Mouse (Mus musculus): ENCODE measurements around the gene Zfp128. TPM values are rescaled to one million over a fixed set of nuclear protein-coding genes. Genes with fewer than 3 reads are reported as not detected.
"Not testable (repeated sequence)": the region's sequence is repeated elsewhere in the genome, so short reads cannot be mapped to it uniquely, and the experiment has no call there.

Zfp128 gene
- 0.66 TPM in 2 replicates for polyA plus RNA-seq (2015; fragmentation: Nextera tagmentation; extraction: Ambion mirVana)

DNA sequence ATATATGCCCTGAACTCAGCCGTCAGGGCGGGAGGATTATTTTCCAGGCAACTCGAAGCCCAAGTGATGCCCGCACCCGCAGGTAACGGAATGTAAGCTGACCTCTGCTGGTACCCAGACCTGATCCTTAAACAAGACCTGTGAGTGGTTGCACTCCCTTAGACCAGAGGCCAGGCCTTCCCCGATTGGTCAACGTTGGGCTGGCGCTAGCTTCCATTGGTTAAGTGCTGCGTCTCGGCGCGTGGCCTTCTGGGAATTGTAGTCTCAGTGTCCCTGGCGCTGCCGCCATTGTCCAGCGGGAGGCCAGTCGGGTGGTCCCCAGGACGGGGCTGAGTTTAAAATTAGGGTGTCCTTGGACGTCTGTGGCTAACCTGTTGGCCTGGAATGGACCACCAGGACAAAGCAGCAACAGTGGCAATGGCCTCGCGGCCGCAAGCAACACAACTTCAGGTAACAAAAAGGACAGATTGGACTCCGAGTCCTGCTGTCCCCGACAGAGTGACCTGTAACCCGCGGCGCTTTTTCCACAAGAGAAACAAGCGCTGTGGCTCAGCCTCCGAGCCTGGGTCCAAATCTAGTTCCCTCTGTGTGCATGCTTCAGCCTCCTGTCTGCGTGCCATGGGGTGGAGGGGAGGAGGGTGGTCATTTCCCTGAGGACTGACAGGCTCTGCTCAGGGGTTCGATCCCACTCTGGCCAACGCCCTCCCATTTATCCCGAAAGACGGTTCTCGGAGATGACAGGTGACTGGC is at the start of gene Zfp128:
TSS of gene Zfp128 (plus strand) at position 267 of the 750 bp plus-strand sequence.
- peaks cover 8% of the 10 kb centered on the region; the same call in 1 of the 2 replicates for H3K36me3 ChIP-seq
- H3K4me2 ChIP-seq, result peak within 1 kb of the TSS; percentile 88
- H3K27me3 ChIP-seq, result no peaks in the 10 kb centered on the region
- H3K4me1 ChIP-seq (replicated peaks), result peaks cover 20% of the 10 kb centered on the region
- H3K4me3 ChIP-seq (replicated peaks), result peak within 1 kb of the TSS; percentile 75
- H3K27ac ChIP-seq, result peak within 1 kb of the TSS; percentile 43
- no peaks in the 10 kb centered on the region for H3K9me3 ChIP-seq (replicated peaks)
- DNase-seq, result peak; percentile 88
- 1% methylated on average over 35 of the region's 35 CpGs for WGBS (ENCODE audit: insufficient replicate concordance)
- H3K9ac ChIP-seq, result peak within 1 kb of the TSS; percentile 79
- peak; percentile 100 for ATAC-seq (ENCODE audit: low read depth)

DNA sequence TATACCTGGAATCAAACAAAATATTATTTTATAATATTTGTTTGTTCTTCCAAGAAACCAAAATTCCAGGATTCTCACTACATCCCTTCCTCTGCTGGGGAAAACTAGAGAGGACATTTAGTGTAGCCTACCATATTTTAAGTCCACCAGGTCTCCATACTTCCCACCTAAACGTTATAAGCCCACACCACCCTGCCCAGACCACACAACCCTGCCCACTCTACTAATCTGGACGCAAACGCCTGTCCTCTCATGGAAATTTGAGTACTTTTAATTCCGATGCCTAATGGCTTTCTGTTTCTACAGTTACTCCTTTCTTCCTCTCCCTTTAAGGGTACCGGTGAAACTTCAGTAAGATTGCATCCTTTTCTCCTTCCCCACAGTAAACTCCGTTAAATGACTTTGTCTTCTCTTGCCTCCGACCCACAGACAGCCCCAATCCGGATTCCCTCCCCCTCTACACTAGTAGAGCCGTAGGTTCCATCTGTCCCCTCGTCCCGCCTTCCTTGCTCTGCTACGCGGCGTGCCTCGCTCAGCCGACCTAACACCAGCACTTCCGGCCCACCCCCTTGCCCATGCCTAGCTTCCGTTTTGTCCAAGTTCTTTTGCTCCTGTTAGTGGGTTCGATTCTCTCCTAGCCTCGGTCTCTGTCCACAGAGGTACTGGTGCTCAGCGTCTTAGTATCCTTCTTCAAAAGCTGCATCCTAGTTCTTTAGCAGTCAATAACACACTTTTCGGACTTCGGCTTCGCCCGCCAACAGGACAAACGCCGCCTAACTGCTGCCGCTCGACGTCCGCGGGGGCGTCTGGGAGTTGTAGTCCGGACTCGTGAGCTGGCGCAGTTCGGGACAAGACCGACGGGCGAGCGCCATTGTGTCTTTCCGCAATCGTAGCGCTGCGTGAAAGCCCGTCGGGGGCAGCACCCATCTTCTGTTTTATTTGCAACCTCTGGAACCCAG is 46.5 kb upstream of the Zfp128 start, which contains the start of gene Zfp110:
TSS of gene Zfp110 (plus strand) at position 600 of the 959 bp plus-strand sequence.
- peaks cover 31% of the 10 kb centered on the region for H3K36me3 ChIP-seq
- H3K9ac ChIP-seq, result peak within 1 kb of the TSS; percentile 77
- H3K9me3 ChIP-seq (replicated peaks), result no peaks in the 10 kb centered on the region
- peak within 1 kb of the TSS; percentile 88 for H3K4me2 ChIP-seq
- peak within 1 kb of the TSS; percentile 35 for H3K27ac ChIP-seq
- DNase-seq (peak; percentile 84), ATAC-seq (ENCODE audit: low read depth) (peak; percentile 99)
- peak within 1 kb of the TSS; percentile 75 for H3K4me3 ChIP-seq (replicated peaks)
- WGBS (ENCODE audit: insufficient replicate concordance), result 2% methylated on average over 47 of the region's 47 CpGs
- no peaks in the 10 kb centered on the region for H3K27me3 ChIP-seq
- H3K4me1 ChIP-seq (replicated peaks), result peaks cover 18% of the 10 kb centered on the region

DNA sequence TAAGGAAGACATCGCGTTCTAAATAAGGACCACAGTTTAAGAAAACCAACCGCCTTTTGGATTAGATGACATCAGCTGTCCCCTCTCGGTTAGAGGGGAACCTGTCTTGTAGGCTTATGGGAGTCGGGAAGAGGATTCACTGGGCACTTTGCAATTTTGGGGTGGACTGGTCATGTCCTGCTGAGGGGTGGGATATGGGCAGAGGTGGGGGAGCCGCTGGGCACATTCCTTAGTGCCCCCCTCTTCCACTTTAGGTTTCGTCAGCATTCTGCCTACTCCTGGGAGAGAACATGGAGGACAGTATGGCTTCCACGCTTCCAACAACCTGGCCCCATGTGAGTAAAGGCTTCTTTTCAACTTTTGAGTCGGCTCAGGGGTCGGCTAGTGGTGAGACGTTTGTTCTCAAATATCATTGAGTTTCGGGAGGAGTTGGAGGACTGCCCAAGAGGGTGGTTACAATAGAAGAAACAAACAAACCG is 45.7 kb upstream of the Zfp128 start:
- ATAC-seq (ENCODE audit: low read depth) (peak; percentile 12), DNase-seq (no peak)
- H3K9ac ChIP-seq, result peak overlapping the region; percentile 77
- peak overlapping the region; percentile 75 for H3K4me3 ChIP-seq (replicated peaks)
- peak overlapping the region; percentile 88 for H3K4me2 ChIP-seq
- no peaks in the 10 kb centered on the region for H3K27me3 ChIP-seq
- peaks cover 37% of the 10 kb centered on the region for H3K36me3 ChIP-seq
- WGBS (ENCODE audit: insufficient replicate concordance), result 26% methylated on average over 13 of the region's 13 CpGs
- peaks cover 18% of the 10 kb centered on the region for H3K4me1 ChIP-seq (replicated peaks)
- H3K27ac ChIP-seq, result peak overlapping the region; percentile 35
- no peaks in the 10 kb centered on the region for H3K9me3 ChIP-seq (replicated peaks)

DNA sequence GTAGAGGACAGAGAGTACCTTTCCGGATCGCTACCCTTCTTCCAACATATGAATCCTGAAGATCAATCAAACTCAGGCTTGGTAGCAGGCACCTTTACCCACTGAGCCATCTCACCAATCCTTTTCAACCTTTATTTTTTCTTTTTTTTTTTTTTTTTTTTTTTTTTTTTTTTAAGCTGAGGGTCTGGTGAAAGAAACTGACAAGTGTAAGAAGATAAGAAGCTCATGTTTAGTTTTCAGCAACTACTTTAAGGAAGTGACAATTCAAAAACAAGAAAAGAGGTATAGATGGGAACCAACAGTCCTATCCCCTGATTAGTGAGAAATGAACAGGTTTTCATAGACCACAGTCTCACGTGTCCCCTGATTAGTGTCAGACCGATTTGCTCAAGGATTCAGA is 45.2 kb upstream of the Zfp128 start:
- Histone ChIP-seq H3K4me2 (peak overlapping the region; percentile 88), H3K9ac (peak overlapping the region; percentile 77), H3K27ac (no peak overlapping the region), H3K9me3 (replicated peaks) (no peaks in the 10 kb centered on the region), H3K27me3 (no peaks in the 10 kb centered on the region), H3K4me3 (replicated peaks) (peak overlapping the region; percentile 75), H3K4me1 (replicated peaks) (peaks cover 18% of the 10 kb centered on the region), H3K36me3 (peaks cover 43% of the 10 kb centered on the region)
- DNase-seq, result no peak
- WGBS (ENCODE audit: insufficient replicate concordance), result 67% methylated on average over 4 of the region's 4 CpGs
- ATAC-seq (ENCODE audit: low read depth), result no peak

DNA sequence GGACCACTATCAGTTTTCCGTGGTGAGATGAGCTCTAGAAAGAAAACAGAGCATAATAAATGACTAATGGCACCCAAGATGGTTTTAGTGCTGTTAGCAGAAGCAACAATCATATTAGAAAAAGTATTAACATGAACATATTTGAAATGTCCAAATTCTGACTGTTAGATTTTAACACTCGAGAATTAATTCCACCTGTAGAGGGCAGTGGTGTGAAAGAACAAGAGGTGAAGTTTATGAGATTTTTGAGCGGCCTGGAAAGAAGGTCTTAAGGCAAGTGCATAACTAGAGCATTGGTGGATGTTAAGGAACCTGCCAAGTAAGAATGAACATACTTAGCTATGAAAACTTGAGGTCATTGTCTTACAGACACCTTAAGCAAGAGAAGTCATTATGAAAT is 6.7 kb upstream of the Zfp128 start:
- no peaks in the 10 kb centered on the region for H3K36me3 ChIP-seq
- DNase-seq (no peak), ATAC-seq (ENCODE audit: low read depth) (no peak)
- no peak overlapping the region for H3K9ac ChIP-seq
- H3K4me2 ChIP-seq, result no peak overlapping the region
- no peaks in the 10 kb centered on the region for H3K4me1 ChIP-seq (replicated peaks)
- H3K4me3 ChIP-seq (replicated peaks), result no peak overlapping the region
- WGBS (ENCODE audit: insufficient replicate concordance), result 6% methylated on average over 3 of the region's 3 CpGs
- 0 out of 2 replicates have a peak, but pooled peaks cover 3% of the 10 kb centered on the region for H3K9me3 ChIP-seq (replicated peaks)
- H3K27ac ChIP-seq, result no peak overlapping the region
- H3K27me3 ChIP-seq, result no peaks in the 10 kb centered on the region

DNA sequence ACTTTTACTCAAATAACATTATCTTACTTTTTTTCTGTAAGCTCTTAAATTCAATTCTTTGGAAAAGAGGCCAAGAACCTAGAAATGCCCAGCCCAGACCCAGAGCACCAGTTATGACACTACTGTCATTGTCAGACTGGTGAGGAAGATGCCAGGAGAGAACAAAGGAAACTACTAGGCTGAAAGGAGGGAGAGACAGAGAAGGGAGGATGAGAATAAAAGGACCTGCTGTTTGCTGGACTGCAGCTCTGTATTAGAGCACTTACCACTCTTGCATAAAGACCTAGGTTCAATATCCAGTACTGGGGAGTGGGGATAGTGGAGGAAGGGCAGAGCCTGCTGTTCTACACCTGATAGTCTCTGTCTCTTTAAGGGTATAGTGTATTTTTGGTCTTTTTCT is 941 bp upstream of the Zfp128 start:
- no peaks in the 10 kb centered on the region for H3K27me3 ChIP-seq
- no peak overlapping the region for H3K9ac ChIP-seq
- H3K36me3 ChIP-seq, result no peaks in the 10 kb centered on the region; the same call in 1 of the 2 replicates
- DNase-seq (no peak), ATAC-seq (ENCODE audit: low read depth) (no peak)
- H3K9me3 ChIP-seq (replicated peaks), result no peaks in the 10 kb centered on the region
- H3K4me1 ChIP-seq (replicated peaks), result peaks cover 20% of the 10 kb centered on the region
- no peak overlapping the region for H3K4me2 ChIP-seq
- no peak overlapping the region for H3K4me3 ChIP-seq (replicated peaks)
- H3K27ac ChIP-seq, result no peak overlapping the region

DNA sequence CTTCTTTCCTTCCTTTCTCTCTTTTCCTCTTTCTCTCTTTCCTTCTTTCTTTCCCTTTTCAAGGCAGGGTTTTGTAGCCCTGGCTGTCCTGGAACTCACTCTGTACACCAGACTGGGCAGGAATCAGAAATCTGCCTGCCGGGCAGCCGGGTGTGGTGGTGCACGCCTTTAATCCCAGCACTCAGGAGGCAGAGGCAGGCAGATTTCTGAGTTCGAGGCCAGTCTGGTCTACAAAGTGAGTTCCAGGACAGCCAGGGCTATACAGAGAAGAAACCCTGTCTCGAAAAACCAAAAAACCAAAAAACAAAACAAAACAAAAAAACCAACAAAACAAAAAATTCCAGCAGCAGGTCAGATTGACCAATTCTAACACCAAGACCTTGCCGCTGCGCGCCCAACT is 480 bp upstream of the Zfp128 start:
- peak overlapping the region; percentile 75 for H3K4me3 ChIP-seq (replicated peaks)
- H3K9ac ChIP-seq, result peak overlapping the region; percentile 79; the same call in 1 of the 2 replicates
- not testable (repeated sequence) for H3K9me3 ChIP-seq (replicated peaks); H3K27ac ChIP-seq; H3K27me3 ChIP-seq; DNase-seq; H3K36me3 ChIP-seq; ATAC-seq (ENCODE audit: low read depth)
- H3K4me2 ChIP-seq, result peak overlapping the region; percentile 88
- 39% methylated on average over 8 of the region's 8 CpGs for WGBS (ENCODE audit: insufficient replicate concordance)
- peaks cover 20% of the 10 kb centered on the region for H3K4me1 ChIP-seq (replicated peaks)

DNA sequence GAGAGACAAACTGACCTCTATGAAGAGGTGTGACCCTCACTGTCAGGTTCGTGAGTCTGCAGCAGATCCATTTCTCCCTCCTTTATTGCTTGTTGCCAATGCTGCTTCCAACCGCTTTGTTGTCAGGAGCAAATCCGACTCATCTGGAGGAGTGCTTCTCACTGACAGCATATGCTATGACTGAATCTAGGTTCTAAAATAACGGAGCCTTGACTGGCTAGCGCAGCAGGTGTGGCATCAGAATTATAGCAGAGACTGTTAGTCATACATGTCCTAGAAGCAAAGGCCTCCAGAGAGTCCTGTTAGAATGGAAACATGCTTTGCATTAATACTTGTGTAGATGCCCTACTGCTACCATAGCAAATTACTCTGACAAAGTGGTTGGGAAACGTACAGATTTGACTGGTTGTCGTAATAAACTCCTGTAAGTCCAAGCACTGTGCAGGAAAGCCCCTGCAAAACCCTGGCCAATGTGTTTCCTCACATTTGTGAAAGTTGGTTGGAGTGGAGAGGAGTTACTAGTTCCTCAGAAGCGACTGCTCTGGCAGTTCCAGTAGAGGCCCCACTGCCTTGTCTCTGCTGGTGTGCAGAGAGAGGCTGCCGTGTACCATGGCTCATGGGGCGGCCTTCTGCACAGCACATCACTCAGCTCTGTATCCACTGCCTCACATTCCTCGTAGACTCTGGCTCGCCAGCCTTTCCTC is 5.7 kb downstream of the Zfp128 start:
- Histone ChIP-seq H3K4me1 (replicated peaks) (peaks cover 8% of the 10 kb centered on the region), H3K4me2 (no peak overlapping the region), H3K9ac (no peak overlapping the region), H3K36me3 (peaks cover 47% of the 10 kb centered on the region), H3K4me3 (replicated peaks) (no peak overlapping the region), H3K27ac (no peak overlapping the region), H3K27me3 (no peaks in the 10 kb centered on the region), H3K9me3 (replicated peaks) (no peaks in the 10 kb centered on the region)
- 77% methylated on average over 12 of the region's 12 CpGs for WGBS (ENCODE audit: insufficient replicate concordance)
- ATAC-seq (ENCODE audit: low read depth) (no peak), DNase-seq (no peak)

DNA sequence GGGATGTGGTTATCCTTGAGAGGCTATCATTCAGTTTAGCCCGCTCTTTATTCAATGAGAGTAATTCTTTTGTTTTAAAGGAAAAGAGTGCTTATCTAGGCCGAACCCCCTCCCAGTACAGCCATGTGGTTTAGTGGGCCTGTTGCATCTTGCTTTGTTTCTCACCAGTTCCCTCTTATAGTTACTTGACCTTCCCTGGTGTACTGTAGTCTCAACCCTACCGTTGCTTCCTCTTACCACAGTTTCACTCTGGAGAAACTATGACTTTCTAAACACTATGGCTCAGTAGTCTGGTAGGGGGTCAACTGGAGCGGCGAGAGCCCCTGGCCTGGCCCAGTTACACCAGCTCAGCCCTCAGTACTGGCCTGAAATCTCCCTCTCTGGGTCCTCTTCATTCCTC is 6.6 kb downstream of the Zfp128 start:
- no peak overlapping the region for H3K27ac ChIP-seq
- no peak; the same call in 1 of the 2 replicates for ATAC-seq (ENCODE audit: low read depth)
- no peak overlapping the region for H3K4me3 ChIP-seq (replicated peaks)
- H3K9me3 ChIP-seq (replicated peaks), result no peaks in the 10 kb centered on the region
- no peaks in the 10 kb centered on the region for H3K27me3 ChIP-seq
- no peak overlapping the region for H3K9ac ChIP-seq
- no peak overlapping the region for H3K4me2 ChIP-seq
- WGBS (ENCODE audit: insufficient replicate concordance), result 68% methylated on average over 5 of the region's 5 CpGs
- DNase-seq, result no peak
- H3K36me3 ChIP-seq, result peaks cover 48% of the 10 kb centered on the region
- no peaks in the 10 kb centered on the region for H3K4me1 ChIP-seq (replicated peaks)

DNA sequence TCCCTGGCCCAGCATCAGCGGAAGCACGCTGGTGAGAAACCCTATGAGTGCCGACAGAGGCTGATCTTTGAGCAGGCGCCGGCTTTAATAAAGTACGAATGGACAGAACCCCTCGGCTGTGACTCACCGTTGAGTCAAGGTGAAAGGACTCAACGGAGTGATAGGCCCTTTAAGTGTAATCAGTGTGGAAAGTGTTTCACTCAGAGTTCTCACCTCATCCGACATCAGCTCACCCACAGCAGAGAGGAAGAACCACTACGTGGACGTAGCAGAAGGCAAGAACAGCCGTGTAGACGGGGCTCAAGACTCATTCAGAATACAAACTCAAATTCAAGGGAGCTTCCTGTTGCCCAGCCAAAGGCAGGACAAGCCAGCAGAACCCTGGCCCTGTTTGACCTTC is 10.0 kb downstream of the Zfp128 start:
- Histone ChIP-seq H3K4me2 (no peak overlapping the region), H3K27ac (no peak overlapping the region), H3K27me3 (no peaks in the 10 kb centered on the region), H3K4me1 (replicated peaks) (no peaks in the 10 kb centered on the region), H3K4me3 (replicated peaks) (no peak overlapping the region), H3K9ac (no peak overlapping the region), H3K9me3 (replicated peaks) (no peaks in the 10 kb centered on the region), H3K36me3 (peaks cover 42% of the 10 kb centered on the region)
- ATAC-seq (ENCODE audit: low read depth), result no peak
- DNase-seq, result no peak
- 82% methylated on average over 14 of the region's 14 CpGs for WGBS (ENCODE audit: insufficient replicate concordance)

DNA sequence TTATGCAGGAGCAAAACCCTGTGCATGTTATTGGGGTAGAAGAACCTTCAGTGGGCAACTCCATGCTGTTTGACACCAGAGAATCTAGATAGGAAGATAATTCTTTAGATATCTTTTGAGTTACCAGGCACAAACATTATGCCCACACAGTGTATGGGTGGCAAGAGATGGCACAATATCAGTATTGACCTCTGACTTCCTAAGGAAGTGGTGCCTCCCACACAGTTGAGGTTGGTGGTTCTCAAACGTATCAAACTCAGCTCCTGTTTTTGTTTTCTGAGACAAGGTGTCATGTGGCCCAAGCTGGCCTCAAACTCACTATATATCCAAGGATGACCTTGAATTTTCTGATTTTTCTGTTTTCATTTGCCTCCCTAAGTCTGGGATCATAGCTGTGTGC is 10.4 kb downstream of the Zfp128 start:
- no peak overlapping the region for H3K4me3 ChIP-seq (replicated peaks)
- H3K4me1 ChIP-seq (replicated peaks), result no peaks in the 10 kb centered on the region
- ATAC-seq (ENCODE audit: low read depth) (no peak), DNase-seq (no peak)
- WGBS (ENCODE audit: insufficient replicate concordance), result 33% methylated on average over 1 of the region's 1 CpGs
- no peak overlapping the region for H3K4me2 ChIP-seq
- H3K9me3 ChIP-seq (replicated peaks), result no peaks in the 10 kb centered on the region
- no peak overlapping the region for H3K27ac ChIP-seq
- H3K27me3 ChIP-seq, result no peaks in the 10 kb centered on the region
- peaks cover 38% of the 10 kb centered on the region for H3K36me3 ChIP-seq
- no peak overlapping the region for H3K9ac ChIP-seq

Data from liver, embryonic 13.5 days (tissue).